Mouse (Mus musculus): ENCODE measurements around the gene Scd1.

DNA sequence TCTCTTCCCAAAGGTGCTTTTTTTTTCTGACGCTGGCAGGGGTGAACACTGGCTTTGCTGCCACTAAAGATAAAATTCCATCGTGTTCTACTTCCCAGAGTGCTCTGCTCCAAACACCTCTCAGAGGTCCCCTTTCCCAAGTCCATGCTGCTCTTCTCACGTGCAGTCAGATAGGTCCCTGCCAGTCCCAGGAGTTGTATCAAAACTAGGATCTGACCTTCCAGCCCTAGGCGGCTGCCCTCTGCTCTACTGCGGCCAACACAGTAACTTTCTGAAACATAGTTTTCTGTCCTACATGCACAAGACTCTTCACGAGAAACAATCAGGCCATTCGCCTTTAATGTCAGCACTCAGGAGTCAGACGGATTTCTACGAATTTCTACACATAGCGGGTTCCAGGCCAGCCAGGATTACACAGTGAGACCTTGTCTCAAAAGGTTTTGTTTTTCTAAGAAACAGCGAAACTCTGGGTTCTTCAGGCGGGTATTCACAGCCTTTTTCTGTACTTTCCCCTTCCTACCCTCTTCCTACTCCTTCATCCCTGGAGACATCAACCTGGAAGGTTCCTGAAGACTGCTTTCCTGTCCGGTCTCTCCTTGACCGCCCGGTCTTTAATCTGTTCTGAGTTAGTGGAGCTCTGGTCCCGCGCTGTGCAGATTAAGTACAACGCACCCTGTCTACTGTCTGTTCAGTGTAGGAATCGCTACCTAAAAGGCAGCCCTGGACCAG lies 19.8 kb downstream of the Scd1 start:
- TF ChIP-seq CTCF (conservative IDR thresholded peaks at IDR 0.05; ENCODE audit: low read length) (no peak), POU5F1 (IDR thresholded peaks at IDR 0.05; ENCODE audit: borderline replicate concordance, low read length) (no peak), NANOG (IDR thresholded peaks at IDR 0.05; ENCODE audit: borderline replicate concordance, low read length) (no peak)

Data from E14TG2a.4 (cell line).